Mouse (Mus musculus) embryonic facial prominence, embryonic 11.5 days (tissue): ENCODE results near the gene Herc4. TPM values are rescaled to one million over a fixed set of nuclear protein-coding genes. Genes with fewer than 3 reads are reported as not detected.

ENCODE experiments used
- ATAC-seq: fragments of 200-750 bp; cut with Nextera tagmentation; replicated peaks from 2 replicates; pipeline ENCODE4 v1.8.0; 2017; ENCODE audit warnings: low read depth; ENCODE audit not compliant: insufficient number of reproducible peaks, low FRiP score, low TSS enrichment
- DNase-seq: peaks from one replicate; pipeline ENCODE4 v3.0.0-alpha.2; 2015; ENCODE audit warnings: low spot score
- H3K27ac ChIP-seq: fragments of 300-500 bp; sonication (generic); replicated peaks from 2 replicates; pipeline ENCODE4 v1.5.1; 2014; ENCODE audit warnings: mild to moderate bottlenecking, low read depth, low read length, control low read depth
- H3K27me3 ChIP-seq: fragments of 300-500 bp; sonication (generic); 2 replicates; pipeline ENCODE4 v1.6.1; 2014; ENCODE audit warnings: mild to moderate bottlenecking, low read length, moderate library complexity, mixed read lengths; ENCODE audit not compliant: control insufficient read depth, insufficient read depth
- H3K36me3 ChIP-seq: fragments of 300-500 bp; sonication (generic); replicated peaks from 2 replicates; pipeline ENCODE4 v1.6.1; 2014; ENCODE audit warnings: low read depth, mild to moderate bottlenecking, low read length, moderate library complexity, mixed read lengths; ENCODE audit not compliant: control insufficient read depth, insufficient read depth
- H3K4me1 ChIP-seq: fragments of 300-500 bp; sonication (generic); 2 replicates; pipeline ENCODE4 v1.6.1; 2014; ENCODE audit warnings: low read length, mixed read lengths; ENCODE audit not compliant: control insufficient read depth, insufficient read depth
- H3K4me2 ChIP-seq: fragments of 300-500 bp; sonication (generic); 2 replicates; pipeline ENCODE4 v1.6.1; 2014; ENCODE audit warnings: low read depth, mild to moderate bottlenecking, control low read depth, low read length, moderate library complexity
- H3K4me3 ChIP-seq: fragments of 300-500 bp; sonication (generic); 2 replicates; pipeline ENCODE4 v1.5.1; 2014; ENCODE audit warnings: low read depth, low read length, control low read depth
- H3K9ac ChIP-seq: fragments of 300-500 bp; sonication (generic); replicated peaks from 2 replicates; pipeline ENCODE4 v1.6.1; 2014; ENCODE audit warnings: mild to moderate bottlenecking, control low read depth, low read length
- H3K9me3 ChIP-seq: fragments of 300-500 bp; sonication (generic); replicated peaks from 2 replicates; pipeline ENCODE4 v1.6.1; 2016; ENCODE audit warnings: mild to moderate bottlenecking, low read length, inconsistent platforms, mixed read lengths; ENCODE audit not compliant: control insufficient read depth
- WGBS: fragments of 180-500 bp; shearing (Covaris S2); extraction: QIAGEN DNeasy Blood & Tissue Kit; methylation state at CpG from one replicate; pipeline ENCODE4 v1.1.7; 2014; 5-methylcytosine and 5-hydroxymethylcytosine counted together
- polyA plus RNA-seq: library from polyadenylated mRNA; unstranded; fragments of >200 nt; fragmentation: Nextera tagmentation; extraction: Ambion mirVana; gene quantifications from 2 replicates; pipeline ENCODE4 v1.2.1, GENCODE M21; 2014

Gene Herc4
- polyA plus RNA-seq, 1 experiment from 2014 or later = 57.9 TPM

DNA sequence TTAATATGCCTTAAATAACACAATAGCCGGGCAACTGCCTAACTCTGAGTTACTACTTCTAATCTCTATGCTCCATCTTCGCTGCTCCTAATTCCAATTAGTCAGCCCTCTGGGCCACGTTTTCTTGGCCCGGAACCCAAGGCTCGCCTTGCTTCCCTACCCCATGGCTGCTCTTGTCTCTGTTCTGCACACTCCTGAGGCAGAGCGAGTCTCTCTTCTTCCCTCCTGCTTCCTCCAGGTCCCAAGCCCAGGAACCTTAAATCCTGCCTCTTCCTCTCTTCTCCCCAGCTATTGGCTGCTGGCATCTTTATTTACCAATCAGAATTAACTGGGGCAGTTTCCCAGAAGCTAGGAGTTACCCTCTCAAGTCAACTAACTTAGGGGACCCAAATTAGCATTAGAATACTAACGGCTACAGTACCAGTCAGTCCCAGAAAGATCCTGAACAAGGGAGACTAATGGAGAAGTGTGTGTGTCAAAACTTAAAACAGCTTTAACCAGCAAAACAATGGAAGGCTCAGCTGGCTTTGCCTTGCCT, 122.4 kb downstream of the Herc4 start:
- H3K36me3 ChIP-seq = no peaks in the 10 kb centered on the region
- H3K9ac ChIP-seq = no peak overlapping the region
- H3K4me2 ChIP-seq = no peak overlapping the region
- 62% methylated on average over 7 of the region's 7 CpGs for WGBS
- no peak for DNase-seq
- no peaks in the 10 kb centered on the region for H3K4me1 ChIP-seq
- H3K9me3 ChIP-seq = no peaks in the 10 kb centered on the region
- no peak overlapping the region for H3K4me3 ChIP-seq
- no peak for ATAC-seq
- H3K27me3 ChIP-seq = no peaks in the 10 kb centered on the region
- H3K27ac ChIP-seq = no peak overlapping the region

DNA sequence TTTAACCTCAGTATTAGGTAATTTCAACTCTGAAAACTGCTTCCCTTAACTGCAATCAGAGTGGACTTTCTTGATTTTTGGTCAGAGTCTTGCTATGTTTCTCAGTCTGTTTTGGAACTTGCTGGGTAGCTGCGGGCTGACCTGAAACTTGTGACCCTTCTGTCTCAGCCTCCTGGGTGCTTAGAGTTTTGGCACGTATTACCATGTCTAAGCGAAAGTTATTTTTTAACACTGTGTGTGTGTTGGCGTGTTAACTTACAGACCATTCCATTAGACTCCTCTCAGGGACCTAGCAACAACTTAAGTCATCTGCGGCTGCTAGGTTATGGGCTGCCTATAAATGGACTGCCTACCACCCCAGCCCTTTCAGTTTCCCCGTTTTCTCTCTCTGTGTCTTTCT, 123.8 kb downstream of the Herc4 start:
- DNase-seq = no peak
- Histone ChIP-seq H3K36me3 (no peaks in the 10 kb centered on the region), H3K27me3 (no peaks in the 10 kb centered on the region), H3K4me3 (no peak overlapping the region), H3K27ac (no peak overlapping the region), H3K9ac (no peak overlapping the region), H3K4me1 (no peaks in the 10 kb centered on the region), H3K4me2 (no peak overlapping the region), H3K9me3 (no peaks in the 10 kb centered on the region)
- no peak for ATAC-seq
- 73% methylated on average over 6 of the region's 6 CpGs for WGBS

Other genes with a start within 250 kb of the Herc4 start
- gene Hnrnph3, start 219.6 kb upstream of the Herc4 start, polyA plus RNA-seq = 113 and 125 TPM in 2 replicates
- 0.84 and 1.1 TPM in 2 replicates for gene Pbld2, start 219.5 kb upstream of the Herc4 start, polyA plus RNA-seq
- gene Pbld1, start 183.6 kb upstream of the Herc4 start, polyA plus RNA-seq = 0.74 and 0.98 TPM in 2 replicates
- gene Atoh7, start 144.2 kb upstream of the Herc4 start, polyA plus RNA-seq = 1.3 and 3.8 TPM in 2 replicates
- 0.45 TPM in 1 of 2 replicates, not detected in the other for gene Mypn, start 39.9 kb upstream of the Herc4 start, polyA plus RNA-seq
- gene Sirt1, start 137.9 kb downstream of the Herc4 start, polyA plus RNA-seq = 9.3 and 15.2 TPM in 2 replicates
- gene Dnajc12, start 138.6 kb downstream of the Herc4 start, polyA plus RNA-seq = 12.2 and 14.5 TPM in 2 replicates
- not detected in 2 replicates for gene Gm7075, start 178.0 kb downstream of the Herc4 start, polyA plus RNA-seq
- gene Ctnna3, start 186.3 kb downstream of the Herc4 start, polyA plus RNA-seq = 0.14 and 0.35 TPM in 2 replicates